Mouse (Mus musculus): ENCODE measurements around the gene Zswim4.

- no peak for TF ChIP-seq CTCF (IDR thresholded peaks at IDR 0.05; ENCODE audit: borderline replicate concordance, extremely low read depth, insufficient read depth, insufficient read length)
- TF ChIP-seq POLR2A (IDR thresholded peaks at IDR 0.05; ENCODE audit: borderline replicate concordance, extremely low read depth, insufficient read depth, insufficient read length, poor library complexity, severe bottlenecking): no peak
Measured at GRCm38 (mm10) chr8:84218143-84218542, 18.7 kb downstream of the Zswim4 start.
